Mouse (Mus musculus) bone marrow macrophage, adult 2 months (primary cell): ENCODE measurements at regions not wholly inside any gene's neighbourhood (a gene's known extent, or its start where the extent isn't known, plus 50 kb on each side); places are given as distances from the start of the nearest gene placed in this dataset.

Source experiments
- CTCF ChIP-seq: IDR thresholded peaks from 2 replicates; pipeline ENCODE4 v1.5.1; 2012; ENCODE audit warnings: low read depth, mild to moderate bottlenecking, low read length, moderate library complexity
- POLR2A ChIP-seq: IDR thresholded peaks from 2 replicates; pipeline ENCODE4 v1.6.1; 2012; ENCODE audit warnings: mild to moderate bottlenecking, low read depth, low read length, borderline replicate concordance

DNA sequence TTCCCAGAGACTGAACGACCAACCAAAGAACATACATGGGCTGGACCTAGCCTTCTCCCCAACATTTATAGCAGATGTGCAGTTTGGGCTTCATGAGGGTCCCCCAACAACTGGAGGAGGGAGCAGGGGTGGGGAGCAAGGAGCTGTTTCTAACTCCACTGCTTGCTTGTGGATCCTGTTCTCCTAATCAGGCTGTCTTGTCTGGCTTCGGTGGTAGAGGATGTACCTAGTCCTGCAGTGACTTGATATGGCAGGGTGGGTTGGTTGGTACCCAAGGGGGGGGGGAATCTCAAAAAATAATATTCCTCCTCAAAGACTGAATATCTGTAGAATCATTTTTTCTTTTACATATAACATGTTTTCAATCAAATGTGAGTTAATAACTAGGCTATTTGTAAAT is 168.3 kb upstream of the Jmjd1c start:
- TF ChIP-seq POLR2A: no peak
- TF ChIP-seq CTCF: no peak
